Mouse (Mus musculus): ENCODE data around the gene Rpf1. TPM values are rescaled to one million over a fixed set of nuclear protein-coding genes. Genes with fewer than 3 reads are reported as not detected.

Gene Rpf1
- total and polyA plus RNA-seq, 3 experiments = 72.3 to 369 (median 73.6) TPM

GRCm38 (mm10) chr3:146520798-146521651, at the start of gene Rpf1 (continued):
- TF ChIP-seq MEF2A (IDR thresholded peaks at IDR 0.05; ENCODE audit: extremely low read depth, insufficient replicate concordance, low read depth, low read length, poor library complexity, severe bottlenecking) (no peak), ZC3H11A (IDR thresholded peaks at IDR 0.05; ENCODE audit: low read depth, low read length) (no peak), MYC (IDR thresholded peaks at IDR 0.05; ENCODE audit: low read depth, low read length) (peak; percentile 88), BHLHE40 (IDR thresholded peaks at IDR 0.05; ENCODE audit: borderline replicate concordance, low read depth, low read length) (no peak)

- TF ChIP-seq MAX (IDR thresholded peaks at IDR 0.05; ENCODE audit: low read length) (no peak), TBP (IDR thresholded peaks at IDR 0.05; ENCODE audit: low read depth, low read length) (no peak), GABPA (IDR thresholded peaks at IDR 0.05; ENCODE audit: low read depth, low read length) (no peak), ZKSCAN1 (IDR thresholded peaks at IDR 0.05; ENCODE audit: low read depth, low read length) (no peak)
- Histone ChIP-seq H3K9me3 (replicated peaks; ENCODE audit: insufficient read depth, low read length) (no peaks in the 10 kb centered on the region), H3K27me3 (ENCODE audit: control insufficient read depth in 1 of 2, insufficient read depth in 2 of 2, low read length in 2 of 2) (peaks cover 0 to 4% of the 10 kb centered on the region in 2 experiments; a peak in 2 of 4 replicates), H3K4me1 (ENCODE audit: control insufficient read depth in 1 of 2, insufficient read depth in 2 of 2, low read length in 2 of 2) (no peaks in the 10 kb centered on the region), H3K36me3 (ENCODE audit: control insufficient read depth in 1 of 2, insufficient read depth in 2 of 2, low read length in 2 of 2) (no peaks in the 10 kb centered on the region), H3K4me3 (ENCODE audit: control insufficient read depth in 1 of 2, insufficient read depth in 1 of 2, low read depth in 2 of 2, low read length in 2 of 2) (no peak overlapping the region), H3K27ac (ENCODE audit: control insufficient read depth, low read depth, low read length) (no peak overlapping the region), H3K79me2 (ENCODE audit: control insufficient read depth, insufficient read depth, low read length, poor library complexity) (no peaks in the 10 kb centered on the region), H3K9ac (ENCODE audit: control insufficient read depth, low read depth, low read length, poor library complexity, severe bottlenecking) (no peak overlapping the region)
- no peak for DNase-seq (ENCODE audit: low read depth, low spot score)
Observed at GRCm38 (mm10) chr3:146570939-146571338, 49.7 kb upstream of the Rpf1 start.

- Histone ChIP-seq H3K9ac (ENCODE audit: control insufficient read depth, low read depth, low read length, poor library complexity, severe bottlenecking) (no peak within 1 kb of the TSS), H3K27ac (ENCODE audit: control insufficient read depth, low read depth, low read length) (no peak within 1 kb of the TSS), H3K79me2 (ENCODE audit: control insufficient read depth, insufficient read depth, low read length, poor library complexity) (no peaks in the 10 kb centered on the region), H3K36me3 (ENCODE audit: control insufficient read depth in 1 of 2, insufficient read depth in 2 of 2, low read length in 2 of 2) (no peaks in the 10 kb centered on the region), H3K27me3 (ENCODE audit: control insufficient read depth in 1 of 2, insufficient read depth in 2 of 2, low read length in 2 of 2) (peaks cover 0 to 5% of the 10 kb centered on the region in 2 experiments; a peak in 2 of 4 replicates), H3K4me1 (ENCODE audit: control insufficient read depth in 1 of 2, insufficient read depth in 2 of 2, low read length in 2 of 2) (no peaks in the 10 kb centered on the region), H3K4me3 (ENCODE audit: control insufficient read depth in 1 of 2, insufficient read depth in 1 of 2, low read depth in 2 of 2, low read length in 2 of 2) (no peak within 1 kb of the TSS), H3K9me3 (replicated peaks; ENCODE audit: insufficient read depth, low read length) (no peaks in the 10 kb centered on the region)
- no peak for DNase-seq (ENCODE audit: low read depth, low spot score)
- no peak for TF ChIP-seq MXI1 (IDR thresholded peaks at IDR 0.05; ENCODE audit: low read depth, low read length)
- TF ChIP-seq EP300 (IDR thresholded peaks at IDR 0.05; ENCODE audit: low read depth in 1 of 2, low read length in 2 of 2) = no peak
- no peak for TF ChIP-seq MAX (IDR thresholded peaks at IDR 0.05; ENCODE audit: low read length)
Observed at GRCm38 (mm10) chr3:146570148-146570782, 49.0 kb upstream of the Rpf1 start, which contains the start of gene Uox. TSS of gene Uox (plus strand) at chr3:146570426.

Data from MEL (cell line).